Mouse (Mus musculus) stomach, postnatal 0 days (tissue): ENCODE measurements around the gene Bmp6.

Source experiments
- CTCF ChIP-seq: IDR thresholded peaks from 2 replicates; pipeline ENCODE4 v1.5.1; 2016; ENCODE audit warnings: antibody characterized with exemption, low read depth, mild to moderate bottlenecking, moderate library complexity
- EP300 ChIP-seq: optimal IDR thresholded peaks from 2 replicates; pipeline ENCODE3; 2016; ENCODE audit warnings: antibody characterized with exemption

GRCm38 (mm10) chr13:38440240-38440639 is 95.3 kb downstream of the Bmp6 start:
- TF ChIP-seq CTCF (no peak), EP300 (no peak)
